Comparison of ENCODE assay signal across 19 mouse cellular contexts in the genomic region with DNA sequence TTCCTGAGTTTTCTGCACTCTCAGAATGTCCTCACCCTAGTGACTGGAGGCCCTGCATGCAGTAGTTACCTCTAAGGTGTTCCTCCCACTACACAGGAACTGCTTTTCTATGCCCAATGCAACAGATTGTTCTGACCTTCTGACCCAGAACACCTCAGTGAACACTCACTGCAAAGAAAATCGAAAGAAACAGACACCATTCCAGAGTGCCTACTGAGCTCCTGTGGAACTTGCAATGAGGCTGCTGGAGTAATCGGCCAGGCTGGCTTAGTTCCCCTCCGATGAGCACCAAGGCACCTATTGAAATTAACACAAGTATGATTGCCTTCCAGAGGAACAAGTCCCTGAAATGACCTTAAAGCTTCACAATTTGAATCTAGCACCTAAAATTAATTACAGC. TPM values are rescaled to one million over a fixed set of nuclear protein-coding genes. Genes with fewer than 3 reads are reported as not detected.
"Had no signal": no experiment of that assay in that cellular context is flagged by ENCODE, and none has a peak within 500 bp of the region (broad histone marks: within the 10 kb centered on the region; RNA-seq: fewer than 3 reads in every experiment).

No protein-coding gene starts in this region.

- H3K9me3 ChIP-seq: midbrain, embryonic 10.5 days; midbrain, embryonic 12.5 days; neural tube, embryonic 13.5 days; neural tube, embryonic 15.5 days had no signal

- H3K36me3 ChIP-seq: midbrain, embryonic 10.5 days; midbrain, embryonic 12.5 days; neural tube, embryonic 13.5 days; neural tube, embryonic 15.5 days had no signal

- DNase-seq: lung, embryonic 14.5 days; lung, postnatal 10 days; lung, postnatal 4 days; midbrain, embryonic 14.5 days; retina, postnatal 1 day; right cerebral cortex, adult 18-20 months; right cerebral cortex, postnatal 25 days; right cerebral cortex, postnatal 4 days; spleen, adult 18-20 months; thymus, adult 18-20 months; thymus, postnatal 14 days; thymus, postnatal 36 days had no signal

- H3K4me1 ChIP-seq: midbrain, embryonic 12.5 days; neural tube, embryonic 13.5 days; neural tube, embryonic 15.5 days had no signal

- H3K4me2 ChIP-seq: lung, embryonic 14.5 days; midbrain, embryonic 12.5 days; neural tube, embryonic 13.5 days; neural tube, embryonic 15.5 days had no signal

- H3K4me3 ChIP-seq: midbrain, embryonic 10.5 days; midbrain, embryonic 12.5 days; myocyte; neural tube, embryonic 13.5 days; neural tube, embryonic 15.5 days had no signal

- H3K27ac ChIP-seq: midbrain, embryonic 10.5 days; midbrain, embryonic 12.5 days; neural tube, embryonic 13.5 days; neural tube, embryonic 15.5 days had no signal

- H3K27me3 ChIP-seq: midbrain, embryonic 12.5 days; neural tube, embryonic 13.5 days; neural tube, embryonic 15.5 days had no signal

- ATAC-seq: midbrain, embryonic 16.5 days had no signal

- H3K9ac ChIP-seq: lung, embryonic 14.5 days; midbrain, embryonic 12.5 days; neural tube, embryonic 13.5 days; neural tube, embryonic 15.5 days had no signal

RNA-seq across cellular contexts. Expression of a gene that starts 9.2 kb away (rescaled TPM):
- total RNA-seq: megakaryocyte-erythroid progenitor cell, adult 5-6 weeks had no signal
